Mouse (Mus musculus): ENCODE data around the gene Tnfrsf12a.

Tnfrsf12a gene

DNA sequence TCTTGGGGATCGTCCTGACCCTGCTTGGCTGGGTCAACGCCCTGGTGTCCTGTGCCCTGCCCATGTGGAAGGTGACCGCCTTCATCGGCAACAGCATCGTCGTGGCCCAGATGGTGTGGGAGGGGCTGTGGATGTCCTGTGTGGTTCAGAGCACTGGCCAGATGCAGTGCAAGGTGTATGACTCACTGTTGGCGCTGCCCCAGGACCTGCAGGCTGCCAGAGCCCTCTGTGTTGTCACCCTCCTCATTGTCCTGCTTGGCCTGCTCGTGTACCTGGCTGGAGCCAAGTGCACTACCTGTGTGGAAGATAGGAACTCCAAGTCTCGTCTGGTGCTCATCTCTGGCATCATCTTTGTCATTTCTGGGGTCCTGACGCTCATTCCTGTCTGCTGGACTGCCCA, 3.8 kb upstream of the Tnfrsf12a start:
- in situ Hi-C loops (cut with MboI, MseI), result no loop called here

DNA sequence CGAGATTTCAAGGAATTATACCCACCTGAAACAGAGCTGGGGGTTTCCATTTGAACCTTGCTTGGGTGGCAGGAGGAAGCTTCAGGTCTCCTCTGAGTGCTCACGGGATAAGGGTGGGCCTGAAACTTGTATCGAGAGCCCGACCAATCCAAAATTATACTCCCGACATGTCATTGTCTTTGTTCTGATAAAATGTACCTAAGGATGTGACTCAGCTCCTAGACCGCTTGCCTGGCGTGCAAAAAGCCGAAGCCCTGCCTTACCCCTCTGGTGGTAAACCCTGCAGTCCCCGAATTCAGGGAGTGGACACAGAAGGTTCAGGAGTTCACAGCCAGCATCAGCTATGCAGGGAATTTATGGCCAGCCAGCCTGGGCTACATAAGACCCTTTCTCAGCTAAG, 3.1 kb upstream of the Tnfrsf12a start:
- in situ Hi-C loops (cut with MboI, MseI), result no loop called here

DNA sequence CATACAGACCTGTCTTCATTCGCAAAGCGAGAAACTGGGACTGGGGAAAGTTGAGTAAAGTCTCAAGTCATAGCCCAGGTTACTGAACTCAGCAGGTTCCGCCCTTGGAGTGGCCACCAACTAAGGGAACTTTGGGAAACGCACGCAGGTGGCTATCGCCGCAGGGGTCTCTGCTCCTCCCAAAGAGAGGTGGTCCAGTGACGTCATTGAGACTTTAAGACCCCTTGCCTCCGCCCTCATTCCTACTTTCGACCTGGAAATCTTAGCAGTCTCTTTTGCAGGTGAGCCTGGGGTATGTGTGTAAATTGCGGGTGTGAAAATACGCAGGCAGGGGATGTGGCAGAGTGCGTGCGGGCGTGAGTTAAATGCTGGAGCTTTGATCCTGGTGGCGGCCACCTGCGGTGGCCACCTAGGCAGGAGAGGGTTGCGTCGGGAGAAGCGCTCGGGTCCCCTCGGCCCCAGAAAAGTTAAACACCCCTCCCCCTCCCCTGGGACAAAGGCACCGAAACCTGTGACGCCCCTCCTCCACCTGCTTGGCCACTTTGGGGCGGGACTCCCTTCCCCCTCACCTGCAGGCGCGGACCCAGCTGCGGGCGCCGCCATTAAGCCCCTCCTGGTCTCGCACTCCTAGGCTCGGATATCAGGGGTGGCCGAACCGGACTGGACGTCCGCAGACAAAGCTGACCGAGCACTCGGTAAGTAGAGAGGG, 2.0 kb upstream of the Tnfrsf12a start, which contains the start of gene Cldn6:
TSS of gene Cldn6 (plus strand) at position 123 of the 709 bp plus-strand sequence.
- in situ Hi-C loops (cut with MboI, MseI), result no loop called here

DNA sequence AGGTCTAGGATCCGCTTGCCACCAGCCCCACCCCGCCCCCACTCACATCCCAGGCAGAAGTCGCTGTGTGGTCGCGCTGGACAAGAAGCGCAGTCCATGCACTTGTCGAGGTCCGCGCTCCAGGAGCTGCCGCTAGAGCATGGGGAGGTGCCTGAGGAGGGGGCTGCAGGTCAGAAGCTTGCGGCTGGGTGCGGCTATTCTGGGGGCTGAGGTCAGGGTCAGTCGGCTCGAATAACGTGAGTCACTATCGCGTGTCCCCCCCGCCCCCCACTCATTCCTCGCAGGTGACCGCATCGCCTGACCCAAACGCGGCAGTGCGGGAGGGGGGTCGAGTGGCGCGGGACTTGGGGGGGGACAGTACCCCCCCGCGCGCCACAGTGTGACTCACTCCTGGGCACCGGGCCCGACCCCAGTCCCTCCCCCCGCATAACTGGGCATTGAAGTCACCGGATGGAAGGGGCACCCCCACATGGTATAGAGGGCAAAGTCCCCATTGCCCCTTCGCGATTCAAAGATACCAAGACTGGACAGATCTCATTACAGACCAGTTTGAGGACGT, 716 bp downstream of the Tnfrsf12a start:
- in situ Hi-C loops (cut with MboI, MseI), result no loop called here

- in situ Hi-C loops (cut with MboI, MseI), result no loop called here
These were observed 1.5 kb downstream of the Tnfrsf12a start for GRCm38 (mm10) chr17:23675564-23676281.

GRCm38 (mm10) chr17:23675127-23675526, 2.1 kb downstream of the Tnfrsf12a start:
- in situ Hi-C loops (cut with MboI, MseI), result no loop called here

GRCm38 (mm10) chr17:23674271-23674952, 2.9 kb downstream of the Tnfrsf12a start:
- in situ Hi-C loops (cut with MboI, MseI), result loop anchor here (5.0 kb wide), 1 partner anchor 33 kb away; no protein-coding TSS in a partner anchor

- in situ Hi-C loops (cut with MboI, MseI), result loop anchor here (5.0 kb wide), 1 partner anchor 34 kb away; no protein-coding TSS in a partner anchor
These were observed 3.7 kb downstream of the Tnfrsf12a start, which contains the start of the genes Hcfc1r1 and Thoc6 for GRCm38 (mm10) chr17:23673424-23674073. TSS of gene Hcfc1r1 (plus strand) at chr17:23673596. TSS of gene Thoc6 (minus strand) at chr17:23673882.

GRCm38 (mm10) chr17:23672761-23673160, 4.5 kb downstream of the Tnfrsf12a start:
- in situ Hi-C loops (cut with MboI, MseI), result loop anchor here (5.0 kb wide), 1 partner anchor 35 kb away; no protein-coding TSS in a partner anchor

GRCm38 (mm10) chr17:23671519-23671918, 5.7 kb downstream of the Tnfrsf12a start:
- in situ Hi-C loops (cut with MboI, MseI), result loop anchor here (5.0 kb wide), 1 partner anchor 36 kb away; no protein-coding TSS in a partner anchor

GRCm38 (mm10) chr17:23670516-23671074, 6.7 kb downstream of the Tnfrsf12a start:
- in situ Hi-C loops (cut with MboI, MseI), result loop anchor here (5.0 kb wide), 1 partner anchor 37 kb away; no protein-coding TSS in a partner anchor

- in situ Hi-C loops (cut with MboI, MseI), result no loop called here
These were observed 11.8 kb downstream of the Tnfrsf12a start for GRCm38 (mm10) chr17:23665511-23665910.

GRCm38 (mm10) chr17:23664556-23665021, 12.7 kb downstream of the Tnfrsf12a start:
- in situ Hi-C loops (cut with MboI, MseI), result no loop called here

- in situ Hi-C loops (cut with MboI, MseI), result no loop called here
These were observed 15.7 kb downstream of the Tnfrsf12a start for GRCm38 (mm10) chr17:23661526-23661925.

- in situ Hi-C loops (cut with MboI, MseI), result no loop called here
These were observed 16.4 kb downstream of the Tnfrsf12a start for GRCm38 (mm10) chr17:23660876-23661200.

- in situ Hi-C loops (cut with MboI, MseI), result no loop called here
These were observed 17.0 kb downstream of the Tnfrsf12a start, which contains the start of gene Bicdl2 for GRCm38 (mm10) chr17:23660117-23660875. TSS of gene Bicdl2 (plus strand) at chr17:23660506.

- in situ Hi-C loops (cut with MboI, MseI), result no loop called here
These were observed 18.8 kb downstream of the Tnfrsf12a start for GRCm38 (mm10) chr17:23658450-23658849.

DNA sequence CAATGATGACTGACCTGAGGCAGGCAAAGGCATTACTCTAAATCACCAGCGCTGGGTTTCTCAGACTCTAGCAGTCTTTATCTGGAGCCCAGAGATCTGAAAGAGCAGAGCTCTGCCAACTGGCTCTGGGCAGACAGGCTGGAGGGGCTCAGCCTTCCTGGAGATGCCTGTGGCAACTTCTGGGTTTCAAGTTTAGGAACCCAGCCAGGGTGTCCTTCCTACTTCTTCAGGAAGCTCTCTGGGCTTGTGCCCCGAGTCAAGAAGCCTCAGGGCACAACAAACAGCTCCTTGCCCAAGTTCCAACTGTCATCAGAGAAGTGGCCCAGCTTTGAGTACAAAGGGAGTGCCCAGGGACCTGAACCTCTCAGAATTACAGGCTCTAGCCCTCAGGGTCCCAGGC, 22.9 kb downstream of the Tnfrsf12a start:
- in situ Hi-C loops (cut with MboI, MseI), result no loop called here

GRCm38 (mm10) chr17:23654001-23654400, 23.3 kb downstream of the Tnfrsf12a start:
- in situ Hi-C loops (cut with MboI, MseI), result no loop called here

- in situ Hi-C loops (cut with MboI, MseI), result no loop called here
These were observed 23.9 kb downstream of the Tnfrsf12a start for GRCm38 (mm10) chr17:23653324-23653723.
